In the genomic region with DNA sequence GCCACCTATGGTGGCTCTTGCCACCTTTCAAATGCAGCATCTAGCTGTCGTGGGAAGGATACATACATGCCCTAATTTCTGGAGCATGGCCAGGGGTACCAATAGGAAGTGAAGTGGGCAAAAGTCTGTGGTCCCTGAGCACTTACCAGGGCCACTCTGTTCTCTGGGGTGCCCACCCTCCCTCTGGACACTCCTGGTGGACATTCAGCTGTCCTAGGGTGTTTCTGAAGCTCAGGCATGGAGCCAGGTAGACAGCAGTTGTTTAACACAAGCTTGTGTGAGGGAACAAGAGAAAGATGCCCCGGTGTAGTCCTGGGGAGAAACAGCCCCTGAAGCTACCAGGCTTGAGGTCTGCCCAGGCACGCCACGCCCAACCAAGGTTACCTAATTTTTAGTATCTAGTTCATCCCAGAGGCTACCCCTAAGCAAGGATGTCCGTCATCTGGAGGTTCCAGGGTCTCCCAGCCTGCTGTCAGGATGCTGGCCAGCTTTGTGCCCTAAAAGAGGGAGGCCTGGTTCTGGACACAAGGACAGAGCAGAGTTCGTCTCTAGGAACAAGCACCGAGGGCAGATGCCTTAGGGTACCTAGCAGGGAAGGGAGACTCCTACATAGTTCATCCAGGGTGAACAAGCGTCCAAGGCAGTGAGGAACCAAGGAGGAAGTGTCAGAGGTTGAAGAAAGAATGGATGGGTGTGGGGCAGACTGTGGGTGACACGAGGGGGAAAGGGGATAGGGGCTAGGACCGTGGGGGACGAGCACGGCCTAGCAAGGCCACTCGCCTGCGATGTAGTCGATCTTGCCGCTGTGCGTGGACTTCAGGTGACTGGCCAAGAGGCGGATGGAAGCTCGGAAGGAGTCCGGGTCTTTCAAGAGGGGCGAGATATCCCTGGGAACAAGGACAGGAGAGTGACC, we compare ENCODE assay signal across 8 mouse cellular contexts. TPM values are rescaled to one million over a fixed set of nuclear protein-coding genes. Genes with fewer than 3 reads are reported as not detected.
A peak's percentile ranks its signal among the peaks of the same experiment; 100 is the strongest.
DNase-seq lines count a peak whose midpoint lies in the region; ATAC-seq and TF ChIP-seq lines count a peak whose summit lies in the region.

No protein-coding gene starts in this region.

- DNase-seq in kidney, adult 2 months, result no peak
- DNase-seq in kidney, postnatal 10 days, result no peak
- peak; percentile 25 for DNase-seq in Muller cell, postnatal 12 days (ENCODE audit: inconsistent ontology term)
- no peak for DNase-seq in left cerebral cortex, postnatal 36 days (ENCODE audit: low spot score in 2 of 2)
- no peak for DNase-seq in urinary bladder, postnatal 4 days (ENCODE audit: low spot score in 2 of 2)
- DNase-seq in ovary, postnatal 10 days (ENCODE audit: low spot score), result no peak

- peak overlapping the region; percentile 68 for H3K4me3 ChIP-seq in kidney, adult 2 months (ENCODE audit: insufficient read depth, low read depth, low read length)
- H3K4me3 ChIP-seq in forebrain, embryonic 16.5 days (replicated peaks; ENCODE audit: low read length), result peak overlapping the region; percentile 71
- peak overlapping the region; percentile 68 for H3K4me3 ChIP-seq in liver, embryonic 16.5 days (ENCODE audit: low read depth, low read length)

- 17% methylated on average over 21 of the region's 21 CpGs for WGBS in kidney, adult 2 months
- 17% methylated on average over 21 of the region's 21 CpGs for WGBS in forebrain, embryonic 16.5 days
- WGBS in liver, embryonic 16.5 days (ENCODE audit: insufficient replicate concordance), result 4% methylated on average over 21 of the region's 21 CpGs

- peak overlapping the region; percentile 74 for H3K9ac ChIP-seq in forebrain, embryonic 16.5 days (replicated peaks; ENCODE audit: low read depth, low read length)
- peak overlapping the region; percentile 70 for H3K9ac ChIP-seq in liver, embryonic 16.5 days (ENCODE audit: low read depth, low read length)

- no peaks in the 10 kb centered on the region for H3K27me3 ChIP-seq in kidney, adult 2 months (replicated peaks; ENCODE audit: control insufficient read depth, insufficient read depth, low read length)
- no peaks in the 10 kb centered on the region for H3K27me3 ChIP-seq in forebrain, embryonic 16.5 days (replicated peaks; ENCODE audit: control insufficient read depth, insufficient read depth, low read length)
- H3K27me3 ChIP-seq in liver, embryonic 16.5 days (ENCODE audit: control insufficient read depth, insufficient read depth, low read depth, low read length), result no peaks in the 10 kb centered on the region

- no peak for TF ChIP-seq CTCF in kidney, adult 2 months (conservative IDR thresholded peaks at IDR 0.05; ENCODE audit: insufficient read depth, insufficient read length, low read depth, low read length)

- H3K4me2 ChIP-seq in forebrain, embryonic 16.5 days (ENCODE audit: low read length), result peak overlapping the region; percentile 69
- peak overlapping the region; percentile 77 for H3K4me2 ChIP-seq in liver, embryonic 16.5 days (ENCODE audit: low read depth, low read length)

- intact Hi-C loops in left cerebral cortex, postnatal 36 days (cut with DNase I), result no loop called here

- H3K27ac ChIP-seq in kidney, adult 2 months (ENCODE audit: insufficient read depth, low read depth, low read length), result peak overlapping the region; percentile 19; the same call in 1 of the 2 replicates
- no peak overlapping the region for H3K27ac ChIP-seq in forebrain, embryonic 16.5 days (ENCODE audit: low read length)
- H3K27ac ChIP-seq in liver, embryonic 16.5 days (ENCODE audit: low read length), result peak overlapping the region; percentile 76

- H3K36me3 ChIP-seq in kidney, adult 2 months (ENCODE audit: control insufficient read depth, insufficient read depth, low read length), result no peaks in the 10 kb centered on the region
- H3K36me3 ChIP-seq in forebrain, embryonic 16.5 days (ENCODE audit: control insufficient read depth, insufficient read depth), result no peaks in the 10 kb centered on the region
- peaks cover 18% of the 10 kb centered on the region for H3K36me3 ChIP-seq in liver, embryonic 16.5 days (ENCODE audit: control insufficient read depth, insufficient read depth)

- no peak for TF ChIP-seq POLR2A in kidney, adult 2 months (IDR thresholded peaks at IDR 0.05; ENCODE audit: low read depth, low read length)

- peak; percentile 18 for ATAC-seq in forebrain, embryonic 16.5 days
- peak; percentile 1; the same call in 1 of the 2 replicates for ATAC-seq in liver, embryonic 16.5 days (ENCODE audit: low read depth)

- peaks cover 19% of the 10 kb centered on the region for H3K4me1 ChIP-seq in kidney, adult 2 months (ENCODE audit: control insufficient read depth, insufficient read depth, low read length)
- peaks cover 19% of the 10 kb centered on the region for H3K4me1 ChIP-seq in forebrain, embryonic 16.5 days (replicated peaks; ENCODE audit: control insufficient read depth, insufficient read depth, low read length)
- H3K4me1 ChIP-seq in liver, embryonic 16.5 days (ENCODE audit: control insufficient read depth, low read depth, low read length), result peaks cover 55% of the 10 kb centered on the region

- H3K9me3 ChIP-seq in forebrain, embryonic 16.5 days (ENCODE audit: control insufficient read depth, low read length), result no peaks in the 10 kb centered on the region
- no peaks in the 10 kb centered on the region for H3K9me3 ChIP-seq in liver, embryonic 16.5 days (replicated peaks; ENCODE audit: control insufficient read depth, low read length)

RNA-seq across cellular contexts. Expression of gene Aprt, which starts 0.7 kb away (rescaled TPM):
- 177 and 190 TPM in 2 replicates for polyA plus RNA-seq in kidney, adult 2 months (2012; rRNA removed)
- 184 and 204 TPM in 2 replicates for polyA plus RNA-seq in forebrain, embryonic 16.5 days (2015; fragmentation: Nextera tagmentation; extraction: Ambion mirVana)
- 196 and 204 TPM in 2 replicates for polyA plus RNA-seq in liver, embryonic 16.5 days (2015; fragmentation: Nextera tagmentation; extraction: Ambion mirVana)
- 10 to 100 TPM; 54.5 to 62.3 TPM for total RNA-seq in left cerebral cortex, postnatal 36 days (2021)

RNA-seq across cellular contexts. Expression of gene Cdt1, which starts 8.2 kb away (rescaled TPM):
- 7.1 and 8.6 TPM in 2 replicates for polyA plus RNA-seq in kidney, adult 2 months (2012; rRNA removed)
- polyA plus RNA-seq in forebrain, embryonic 16.5 days (2015; fragmentation: Nextera tagmentation; extraction: Ambion mirVana), result 12.0 and 13.9 TPM in 2 replicates
- 34.7 and 41.1 TPM in 2 replicates for polyA plus RNA-seq in liver, embryonic 16.5 days (2015; fragmentation: Nextera tagmentation; extraction: Ambion mirVana)
- 1 to 10 TPM; 1.8 to 3.5 TPM for total RNA-seq in left cerebral cortex, postnatal 36 days (2021)

RNA-seq across cellular contexts. Expression of gene Piezo1, which starts 24.9 kb away (rescaled TPM):
- 102 and 121 TPM in 2 replicates for polyA plus RNA-seq in kidney, adult 2 months (2012; rRNA removed)
- 1.9 and 3.4 TPM in 2 replicates for polyA plus RNA-seq in forebrain, embryonic 16.5 days (2015; fragmentation: Nextera tagmentation; extraction: Ambion mirVana)
- 11.3 and 15.5 TPM in 2 replicates for polyA plus RNA-seq in liver, embryonic 16.5 days (2015; fragmentation: Nextera tagmentation; extraction: Ambion mirVana)
- total RNA-seq in left cerebral cortex, postnatal 36 days (2021), result 1 to 10 TPM; 6.5 to 7.6 TPM

RNA-seq across cellular contexts. Expression of gene Galns, which starts 35.3 kb away (rescaled TPM):
- 36.2 and 44.5 TPM in 2 replicates for polyA plus RNA-seq in kidney, adult 2 months (2012; rRNA removed)
- 3.8 and 4.6 TPM in 2 replicates for polyA plus RNA-seq in forebrain, embryonic 16.5 days (2015; fragmentation: Nextera tagmentation; extraction: Ambion mirVana)
- polyA plus RNA-seq in liver, embryonic 16.5 days (2015; fragmentation: Nextera tagmentation; extraction: Ambion mirVana), result 8.1 and 8.6 TPM in 2 replicates
- total RNA-seq in left cerebral cortex, postnatal 36 days (2021), result 1 to 10 TPM; 8.8 to 9.2 TPM

RNA-seq across cellular contexts. Expression of gene Trappc2l, which starts 35.4 kb away (rescaled TPM):
- polyA plus RNA-seq in kidney, adult 2 months (2012; rRNA removed), result 258 and 302 TPM in 2 replicates
- 72.0 and 92.6 TPM in 2 replicates for polyA plus RNA-seq in forebrain, embryonic 16.5 days (2015; fragmentation: Nextera tagmentation; extraction: Ambion mirVana)
- polyA plus RNA-seq in liver, embryonic 16.5 days (2015; fragmentation: Nextera tagmentation; extraction: Ambion mirVana), result 21.5 and 22.8 TPM in 2 replicates
- 10 to 100 TPM; 78.7 to 84.5 TPM for total RNA-seq in left cerebral cortex, postnatal 36 days (2021)
